Mouse (Mus musculus): ENCODE data around the gene Ppa2. TPM values are rescaled to one million over a fixed set of nuclear protein-coding genes. Genes with fewer than 3 reads are reported as not detected.
A peak's percentile ranks its signal among the peaks of the same experiment; 100 is the strongest.

The Ppa2 gene
- polyA plus RNA-seq, 1 experiment from 2014 or later: 94.1 TPM

DNA sequence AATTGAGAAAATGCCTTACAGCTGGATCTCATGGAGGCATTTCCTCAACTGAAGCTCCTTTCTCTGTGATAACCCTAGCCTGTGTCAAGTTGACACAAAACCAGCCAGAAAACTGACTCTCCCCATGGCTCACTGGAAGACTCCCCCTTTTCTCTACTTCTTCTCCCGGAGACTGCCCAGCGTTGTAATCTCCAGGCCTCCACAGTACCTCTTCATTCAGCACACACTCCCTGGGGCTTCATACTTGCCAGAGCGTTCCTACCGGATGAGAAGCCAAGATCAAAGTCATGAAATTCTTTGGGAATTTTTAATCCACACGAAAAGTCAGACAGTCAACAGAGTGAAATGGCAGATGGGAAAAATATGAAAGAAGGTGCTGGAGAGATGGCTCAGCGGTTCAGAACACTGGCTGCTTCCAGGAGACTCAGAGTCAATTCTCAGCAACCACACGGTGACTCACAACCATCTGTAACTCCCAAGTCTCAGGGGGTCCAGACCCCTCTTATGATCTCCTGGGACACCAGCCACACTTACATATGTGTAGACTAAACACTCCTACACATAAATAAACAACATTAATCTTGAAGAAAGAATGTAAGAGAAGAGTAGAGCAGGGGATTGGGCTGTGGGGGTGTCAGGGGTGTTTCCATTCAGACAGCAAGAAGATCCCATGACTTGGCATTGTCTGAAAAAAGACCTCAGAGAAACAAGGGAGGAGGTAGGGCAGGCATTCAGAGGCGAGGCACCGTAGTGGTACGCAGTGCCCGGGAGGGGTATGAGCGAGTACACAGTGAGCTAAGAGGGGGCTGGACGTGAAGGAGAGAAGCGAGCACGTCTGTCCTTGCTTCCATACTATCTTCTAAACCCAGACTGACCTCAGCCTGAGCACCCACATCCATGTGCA lies 23.6 kb downstream of the Ppa2 start:
- DNase-seq (ENCODE audit: low spot score) (peak; percentile 56), ATAC-seq (peak; percentile 88)
- Histone ChIP-seq H3K4me1 (ENCODE audit: insufficient read depth, low read depth, low read length) (no peaks in the 10 kb centered on the region), H3K4me2 (replicated peaks; ENCODE audit: low read depth, low read length) (no peak overlapping the region), H3K9ac (replicated peaks; ENCODE audit: low read depth) (no peak overlapping the region), H3K27ac (ENCODE audit: low read length) (no peak overlapping the region), H3K27me3 (replicated peaks; ENCODE audit: insufficient read depth, low read length) (no peaks in the 10 kb centered on the region), H3K9me3 (ENCODE audit: low read length) (no peaks in the 10 kb centered on the region), H3K36me3 (ENCODE audit: insufficient read depth, low read length) (no peaks in the 10 kb centered on the region), H3K4me3 (ENCODE audit: low read depth, low read length) (no peak overlapping the region)
- WGBS: 73% methylated on average over 15 of the region's 15 CpGs
- TF ChIP-seq EP300 (IDR thresholded peaks at IDR 0.05) (peak; percentile 43; the same call in 1 of the 2 replicates), CTCF (IDR thresholded peaks at IDR 0.05) (no peak)

DNA sequence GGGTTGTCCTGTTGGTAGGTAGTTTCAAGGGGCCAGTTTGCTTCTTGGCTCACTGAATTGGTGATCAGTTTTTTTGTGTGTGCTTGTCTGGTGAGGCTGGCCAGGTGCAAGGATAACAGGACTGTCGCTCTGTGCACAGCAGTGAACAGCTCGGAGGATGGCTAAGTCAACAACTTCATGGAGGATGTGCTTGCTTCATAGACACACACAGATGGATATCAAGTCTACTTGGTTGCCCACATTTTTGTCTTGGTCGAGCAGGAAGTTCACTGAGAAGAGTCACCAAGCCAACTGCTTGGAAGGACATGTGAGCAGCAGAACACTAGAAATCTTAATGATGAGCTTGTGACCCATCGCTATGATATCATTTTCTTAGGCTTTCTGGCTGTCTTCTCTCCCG lies 24.8 kb downstream of the Ppa2 start:
- Histone ChIP-seq H3K36me3 (ENCODE audit: insufficient read depth, low read length) (no peaks in the 10 kb centered on the region), H3K27ac (ENCODE audit: low read length) (no peak overlapping the region), H3K9ac (replicated peaks; ENCODE audit: low read depth) (no peak overlapping the region), H3K4me2 (replicated peaks; ENCODE audit: low read depth, low read length) (no peak overlapping the region), H3K4me1 (ENCODE audit: insufficient read depth, low read depth, low read length) (no peaks in the 10 kb centered on the region), H3K9me3 (ENCODE audit: low read length) (no peaks in the 10 kb centered on the region), H3K4me3 (ENCODE audit: low read depth, low read length) (no peak overlapping the region), H3K27me3 (replicated peaks; ENCODE audit: insufficient read depth, low read length) (no peaks in the 10 kb centered on the region)
- WGBS: 88% methylated on average over 5 of the region's 5 CpGs
- DNase-seq (ENCODE audit: low spot score) (no peak), ATAC-seq (no peak)
- TF ChIP-seq EP300 (IDR thresholded peaks at IDR 0.05): no peak

GRCm38 (mm10) chr3:133335166-133335565 lies 25.3 kb downstream of the Ppa2 start:
- 82% methylated on average over 2 of the region's 2 CpGs for WGBS
- no peak overlapping the region for H3K27ac ChIP-seq (ENCODE audit: low read length)

GRCm38 (mm10) chr3:133336400-133336799 lies 26.5 kb downstream of the Ppa2 start:
- Histone ChIP-seq H3K9ac (replicated peaks; ENCODE audit: low read depth) (no peak overlapping the region), H3K27ac (ENCODE audit: low read length) (no peak overlapping the region), H3K4me3 (ENCODE audit: low read depth, low read length) (no peak overlapping the region), H3K9me3 (ENCODE audit: low read length) (no peaks in the 10 kb centered on the region), H3K36me3 (ENCODE audit: insufficient read depth, low read length) (no peaks in the 10 kb centered on the region), H3K4me1 (ENCODE audit: insufficient read depth, low read depth, low read length) (no peaks in the 10 kb centered on the region), H3K4me2 (replicated peaks; ENCODE audit: low read depth, low read length) (no peak overlapping the region), H3K27me3 (replicated peaks; ENCODE audit: insufficient read depth, low read length) (no peaks in the 10 kb centered on the region)
- TF ChIP-seq EP300 (IDR thresholded peaks at IDR 0.05) (no peak), CTCF (IDR thresholded peaks at IDR 0.05) (peak; percentile 62)
- DNase-seq (ENCODE audit: low spot score) (peak; percentile 32), ATAC-seq (no peak)
- 80% methylated on average over 7 of the region's 7 CpGs for WGBS

More at GRCm38 (mm10) chr3:133335166-133335565, 25.3 kb downstream of the Ppa2 start:
- H3K4me2 ChIP-seq (replicated peaks; ENCODE audit: low read depth, low read length): no peak overlapping the region
- no peaks in the 10 kb centered on the region for H3K9me3 ChIP-seq (ENCODE audit: low read length)
- H3K36me3 ChIP-seq (ENCODE audit: insufficient read depth, low read length): no peaks in the 10 kb centered on the region
- H3K4me1 ChIP-seq (ENCODE audit: insufficient read depth, low read depth, low read length): no peaks in the 10 kb centered on the region
- no peak overlapping the region for H3K4me3 ChIP-seq (ENCODE audit: low read depth, low read length)
- DNase-seq (ENCODE audit: low spot score) (no peak), ATAC-seq (no peak)
- no peak overlapping the region for H3K9ac ChIP-seq (replicated peaks; ENCODE audit: low read depth)
- TF ChIP-seq EP300 (IDR thresholded peaks at IDR 0.05): no peak
- no peak for TF ChIP-seq CTCF (IDR thresholded peaks at IDR 0.05)
- no peaks in the 10 kb centered on the region for H3K27me3 ChIP-seq (replicated peaks; ENCODE audit: insufficient read depth, low read length)

- Histone ChIP-seq H3K4me3 (ENCODE audit: low read depth, low read length) (no peak overlapping the region), H3K4me1 (ENCODE audit: insufficient read depth, low read depth, low read length) (no peaks in the 10 kb centered on the region), H3K27me3 (replicated peaks; ENCODE audit: insufficient read depth, low read length) (no peaks in the 10 kb centered on the region), H3K9me3 (ENCODE audit: low read length) (no peaks in the 10 kb centered on the region), H3K27ac (ENCODE audit: low read length) (no peak overlapping the region), H3K4me2 (replicated peaks; ENCODE audit: low read depth, low read length) (no peak overlapping the region), H3K36me3 (ENCODE audit: insufficient read depth, low read length) (no peaks in the 10 kb centered on the region), H3K9ac (replicated peaks; ENCODE audit: low read depth) (no peak overlapping the region)
- no peak for DNase-seq (ENCODE audit: low spot score)
- ATAC-seq: 0 out of 2 replicates have a peak, but pooled peaks have one; percentile 8
- TF ChIP-seq EP300 (IDR thresholded peaks at IDR 0.05) (no peak), CTCF (IDR thresholded peaks at IDR 0.05) (no peak)
- 58% methylated on average over 9 of the region's 9 CpGs for WGBS
Measured at GRCm38 (mm10) chr3:133338851-133339356, 29.0 kb downstream of the Ppa2 start.

DNA sequence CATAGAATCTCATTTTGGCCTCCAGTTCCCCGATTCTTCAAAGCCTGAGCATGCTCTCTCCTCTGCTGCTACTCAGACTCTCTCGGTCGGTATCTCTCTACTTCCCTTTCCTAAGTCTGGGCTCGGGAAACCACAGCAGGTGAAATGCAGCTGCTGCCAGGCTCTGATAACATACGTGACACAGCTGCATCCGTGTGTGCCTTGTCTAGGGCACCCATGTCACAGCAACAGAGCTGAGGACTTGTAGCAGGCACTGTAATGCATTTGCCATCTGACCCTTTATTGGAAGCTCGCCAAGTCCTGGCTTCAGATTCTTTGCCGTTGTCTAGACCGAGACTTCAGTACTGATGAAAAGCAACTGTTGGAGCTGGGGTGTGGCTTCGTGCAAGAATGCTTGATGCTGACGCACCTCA lies 29.5 kb downstream of the Ppa2 start:
- H3K4me2 ChIP-seq (replicated peaks; ENCODE audit: low read depth, low read length): no peak overlapping the region
- peak; percentile 61 for ATAC-seq

More for the DNA sequence above, 29.5 kb downstream of the Ppa2 start:
- 29% methylated on average over 11 of the region's 11 CpGs for WGBS
- Histone ChIP-seq H3K36me3 (ENCODE audit: insufficient read depth, low read length) (no peaks in the 10 kb centered on the region), H3K9me3 (ENCODE audit: low read length) (no peaks in the 10 kb centered on the region), H3K9ac (replicated peaks; ENCODE audit: low read depth) (no peak overlapping the region), H3K4me3 (ENCODE audit: low read depth, low read length) (no peak overlapping the region), H3K27me3 (replicated peaks; ENCODE audit: insufficient read depth, low read length) (no peaks in the 10 kb centered on the region), H3K27ac (ENCODE audit: low read length) (no peak overlapping the region), H3K4me1 (ENCODE audit: insufficient read depth, low read depth, low read length) (no peaks in the 10 kb centered on the region)
- TF ChIP-seq EP300 (IDR thresholded peaks at IDR 0.05) (no peak), CTCF (IDR thresholded peaks at IDR 0.05) (no peak)
- peak; percentile 47 for DNase-seq (ENCODE audit: low spot score)
